Mouse (Mus musculus) hindbrain, embryonic 16.5 days (tissue): Measurements from ENCODE around the gene Hist1h1d. TPM values are rescaled to one million over a fixed set of nuclear protein-coding genes. Genes with fewer than 3 reads are reported as not detected.
"Not testable (repeated sequence)": the region's sequence is repeated elsewhere in the genome, so short reads cannot be mapped to it uniquely, and the experiment has no call there.

Source experiments
- ATAC-seq: fragments of 200-750 bp; cut with Nextera tagmentation; 2 replicates; pipeline ENCODE4 v1.8.0; 2017; ENCODE audit warnings: moderate TSS enrichment, moderate library complexity
- H3K27ac ChIP-seq: fragments of 300-500 bp; sonication (generic); 2 replicates; pipeline ENCODE4 v1.5.1; 2014; ENCODE audit warnings: low read depth, mild to moderate bottlenecking, control low read depth, low read length, moderate library complexity
- H3K27me3 ChIP-seq: fragments of 300-500 bp; sonication (generic); replicated peaks from 2 replicates; pipeline ENCODE4 v1.6.1; 2014; ENCODE audit warnings: low read length; ENCODE audit not compliant: control insufficient read depth, insufficient read depth
- H3K36me3 ChIP-seq: fragments of 300-500 bp; sonication (generic); 2 replicates; pipeline ENCODE4 v1.6.1; 2014; ENCODE audit warnings: mild to moderate bottlenecking, low read length, moderate library complexity, mixed read lengths; ENCODE audit not compliant: control insufficient read depth, insufficient read depth
- H3K4me1 ChIP-seq: fragments of 300-500 bp; sonication (generic); 2 replicates; pipeline ENCODE4 v1.6.1; 2014; ENCODE audit warnings: low read depth, low read length; ENCODE audit not compliant: control insufficient read depth, insufficient read depth
- H3K4me2 ChIP-seq: fragments of 300-500 bp; sonication (generic); 2 replicates; pipeline ENCODE4 v1.6.1; 2014; ENCODE audit warnings: mild to moderate bottlenecking, low read length, control low read depth, moderate library complexity
- H3K4me3 ChIP-seq: fragments of 300-500 bp; sonication (generic); 2 replicates; pipeline ENCODE4 v1.5.1; 2014; ENCODE audit warnings: mild to moderate bottlenecking, low read length, control low read depth, moderate library complexity
- H3K9ac ChIP-seq: fragments of 300-500 bp; sonication (generic); 2 replicates; pipeline ENCODE4 v1.6.1; 2014; ENCODE audit warnings: low read depth, mild to moderate bottlenecking, control low read depth, low read length, moderate library complexity
- H3K9me3 ChIP-seq: fragments of 300-500 bp; sonication (generic); 2 replicates; pipeline ENCODE4 v1.6.1; 2014; ENCODE audit warnings: mild to moderate bottlenecking, low read length, moderate library complexity; ENCODE audit not compliant: control insufficient read depth
- WGBS: fragments of 180-500 bp; shearing (Covaris S2); extraction: QIAGEN DNeasy Blood & Tissue Kit; methylation state at CpG from one replicate; pipeline ENCODE4 v1.1.7; 2014; 5-methylcytosine and 5-hydroxymethylcytosine counted together
- polyA plus RNA-seq: library from polyadenylated mRNA; unstranded; fragments of >200 nt; fragmentation: Nextera tagmentation; extraction: Ambion mirVana; gene quantifications from 2 replicates; pipeline ENCODE4 v1.2.1, GENCODE M21; 2015

Hist1h1d gene
- polyA plus RNA-seq, 1 experiment from 2014 or later: 0.10 TPM

DNA sequence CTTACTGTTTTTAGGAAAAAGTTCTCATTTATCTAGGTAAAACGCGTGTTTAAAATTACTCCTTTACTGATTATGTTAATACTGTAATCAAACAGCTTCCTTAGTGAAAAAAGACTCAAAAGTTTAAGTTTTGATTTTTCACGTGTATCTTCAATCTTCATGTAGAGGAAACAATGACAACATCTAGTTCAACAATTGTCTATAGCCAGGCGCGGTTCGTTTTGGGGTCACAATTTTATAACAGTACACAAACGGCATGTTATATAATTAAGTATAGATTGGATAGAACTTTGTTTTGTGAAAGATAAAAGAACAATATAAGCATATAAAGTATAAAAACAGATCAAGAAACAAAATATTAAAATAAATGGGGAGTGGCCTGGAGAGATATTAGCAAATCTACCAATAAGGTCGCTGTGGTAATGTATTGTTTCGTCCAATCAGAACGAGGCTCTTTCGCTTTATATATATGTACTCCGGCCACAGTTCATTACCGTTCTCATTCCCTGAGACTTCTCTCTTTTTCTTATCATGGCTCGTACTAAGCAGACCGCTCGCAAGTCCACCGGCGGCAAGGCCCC, 22.3 kb downstream of the Hist1h1d start, which contains the start of gene Hist1h3d:
Gene Hist1h3d (plus strand): TSS at position 493 of the 581 bp plus-strand sequence.
- under 1% methylated on average over 18 of the region's 18 CpGs for WGBS
- Histone ChIP-seq H3K9ac (peak within 1 kb of the TSS; percentile 59), H3K4me1 (peaks cover 21% of the 10 kb centered on the region), H3K9me3 (no peaks in the 10 kb centered on the region), H3K36me3 (no peaks in the 10 kb centered on the region), H3K27me3 (no peaks in the 10 kb centered on the region), H3K4me2 (peak within 1 kb of the TSS; percentile 71), H3K4me3 (peak within 1 kb of the TSS; percentile 42), H3K27ac (peak within 1 kb of the TSS; percentile 72)
- ATAC-seq: peak; percentile 68

DNA sequence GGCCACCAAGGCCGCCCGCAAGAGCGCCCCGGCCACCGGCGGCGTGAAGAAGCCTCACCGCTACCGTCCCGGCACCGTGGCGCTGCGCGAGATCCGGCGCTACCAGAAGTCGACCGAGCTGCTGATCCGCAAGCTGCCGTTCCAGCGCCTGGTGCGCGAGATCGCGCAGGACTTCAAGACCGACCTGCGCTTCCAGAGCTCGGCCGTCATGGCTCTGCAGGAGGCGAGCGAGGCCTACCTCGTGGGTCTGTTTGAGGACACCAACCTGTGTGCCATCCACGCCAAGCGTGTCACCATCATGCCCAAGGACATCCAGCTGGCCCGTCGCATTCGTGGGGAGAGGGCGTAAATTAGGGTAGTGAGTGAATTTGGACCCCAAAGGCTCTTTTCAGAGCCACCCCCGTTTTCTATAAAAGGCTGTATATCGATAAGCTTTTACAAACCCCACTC, 22.8 kb downstream of the Hist1h1d start:
- peaks cover 21% of the 10 kb centered on the region for H3K4me1 ChIP-seq
- 1% methylated on average over 8 of the region's 40 CpGs for WGBS
- not testable (repeated sequence) for H3K9me3 ChIP-seq, H3K27me3 ChIP-seq, ATAC-seq, H3K36me3 ChIP-seq
- H3K9ac ChIP-seq: peak overlapping the region; percentile 59
- peak overlapping the region; percentile 71 for H3K4me2 ChIP-seq
- H3K27ac ChIP-seq: peak overlapping the region; percentile 71
- H3K4me3 ChIP-seq: peak overlapping the region; percentile 42

DNA sequence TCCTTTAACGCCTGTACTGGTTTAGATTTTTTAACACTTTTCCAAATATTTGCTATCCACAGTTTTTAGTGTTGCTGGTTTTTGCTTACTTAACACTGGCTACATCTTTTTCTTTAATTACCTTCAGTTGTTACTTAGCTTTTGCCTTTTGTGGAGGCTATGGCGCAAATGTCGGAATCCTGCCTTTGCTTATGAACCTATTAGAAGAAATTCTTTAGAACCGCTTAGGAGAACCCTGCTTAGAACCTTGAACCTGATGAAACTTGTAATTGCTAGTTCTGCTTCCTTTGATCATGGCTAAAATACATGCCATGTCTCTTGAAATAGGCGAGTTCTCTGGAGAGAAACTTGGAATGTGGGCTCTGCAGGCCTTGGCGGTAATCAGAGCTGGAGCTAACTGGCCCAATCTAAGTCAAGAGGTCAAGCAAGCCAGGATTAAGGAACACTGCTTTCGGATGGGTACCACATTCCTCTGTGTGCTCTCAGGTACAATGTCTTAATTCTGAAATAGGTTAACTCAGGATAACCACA, 23.4 kb downstream of the Hist1h1d start:
- H3K4me3 ChIP-seq: peak overlapping the region; percentile 42
- H3K27me3 ChIP-seq: no peaks in the 10 kb centered on the region
- H3K4me2 ChIP-seq: peak overlapping the region; percentile 71
- 6% methylated on average over 7 of the region's 7 CpGs for WGBS
- no peaks in the 10 kb centered on the region for H3K36me3 ChIP-seq
- peak overlapping the region; percentile 59; the same call in 1 of the 2 replicates for H3K9ac ChIP-seq
- H3K27ac ChIP-seq: peak overlapping the region; percentile 71
- peaks cover 21% of the 10 kb centered on the region for H3K4me1 ChIP-seq
- ATAC-seq: no peak
- H3K9me3 ChIP-seq: no peaks in the 10 kb centered on the region

DNA sequence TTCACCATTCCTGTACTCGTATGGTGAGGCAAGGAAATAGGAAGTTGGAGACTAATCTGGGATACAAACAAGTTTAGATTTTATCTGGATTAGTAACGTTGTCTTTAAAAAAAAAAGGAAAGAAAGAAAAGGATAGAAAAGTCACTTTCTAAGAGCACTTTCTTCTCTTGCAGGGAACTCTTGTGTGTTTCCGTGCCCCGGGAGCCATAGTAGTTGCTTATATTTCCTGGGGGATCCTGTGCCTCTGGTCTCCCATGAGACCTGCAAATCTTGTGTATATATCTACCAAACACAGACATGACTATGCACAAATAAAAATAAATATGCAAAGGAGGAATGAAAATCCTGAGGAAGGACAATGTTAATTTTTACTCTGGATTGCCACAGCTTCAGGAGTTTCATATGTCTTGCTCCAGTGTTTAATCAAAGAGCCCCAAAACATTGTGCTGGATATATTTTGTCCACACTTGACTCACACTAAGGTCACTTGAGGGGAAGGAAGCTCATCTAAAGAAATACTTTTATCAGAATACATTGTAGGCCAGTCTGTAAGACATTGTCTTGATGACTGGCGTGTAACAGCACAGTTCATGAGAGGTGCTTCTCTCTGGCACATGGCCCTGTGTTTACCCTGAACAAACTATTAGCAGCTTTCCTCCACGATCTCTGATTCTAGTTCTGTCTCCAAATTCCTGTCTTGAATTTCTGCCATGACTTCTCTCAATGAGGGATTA, 24.0 kb downstream of the Hist1h1d start:
- no peak for ATAC-seq
- Histone ChIP-seq H3K4me3 (no peak overlapping the region), H3K9ac (no peak overlapping the region), H3K27me3 (no peaks in the 10 kb centered on the region), H3K9me3 (no peaks in the 10 kb centered on the region), H3K36me3 (no peaks in the 10 kb centered on the region), H3K4me1 (peaks cover 21% of the 10 kb centered on the region), H3K4me2 (peak overlapping the region; percentile 71), H3K27ac (peak overlapping the region; percentile 23; the same call in 1 of the 2 replicates)
- WGBS: 52% methylated on average over 6 of the region's 6 CpGs

DNA sequence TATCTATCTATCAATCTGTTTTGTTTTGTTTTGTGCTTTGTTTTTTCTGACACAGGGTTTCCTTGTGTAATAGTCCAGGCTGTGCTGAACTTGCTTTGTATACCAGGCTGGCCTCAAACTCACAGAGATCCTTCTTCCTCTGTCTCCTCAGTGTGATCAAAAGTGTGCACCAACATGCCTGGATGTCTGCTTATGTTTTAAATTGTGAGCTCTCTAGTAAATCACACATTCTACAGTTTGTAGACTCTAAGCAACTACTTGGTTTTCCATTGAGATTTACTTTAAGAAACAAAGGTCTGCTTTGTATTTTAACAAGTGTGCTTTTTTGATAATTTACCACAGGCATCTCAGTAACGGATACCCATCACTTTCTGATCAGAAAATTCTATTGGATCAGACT, 24.8 kb downstream of the Hist1h1d start:
- no peak for ATAC-seq
- Histone ChIP-seq H3K4me3 (no peak overlapping the region), H3K9me3 (no peaks in the 10 kb centered on the region), H3K36me3 (no peaks in the 10 kb centered on the region), H3K27me3 (no peaks in the 10 kb centered on the region), H3K27ac (no peak overlapping the region), H3K9ac (no peak overlapping the region), H3K4me2 (no peak overlapping the region), H3K4me1 (peaks cover 19% of the 10 kb centered on the region)
- WGBS: 100% methylated on average over 1 of the region's 1 CpGs

GRCm38 (mm10) chr13:23581408-23582218, 28.6 kb downstream of the Hist1h1d start, which contains the start of gene Hist1h4d:
TSS of gene Hist1h4d (plus strand) at chr13:23581598.
- Histone ChIP-seq H3K27me3 (no peaks in the 10 kb centered on the region), H3K27ac (peak within 1 kb of the TSS; percentile 75), H3K4me1 (peaks cover 17% of the 10 kb centered on the region), H3K9ac (peak within 1 kb of the TSS; percentile 62), H3K4me3 (peak within 1 kb of the TSS; percentile 52), H3K36me3 (no peaks in the 10 kb centered on the region), H3K4me2 (peak within 1 kb of the TSS; percentile 95), H3K9me3 (no peaks in the 10 kb centered on the region)
- WGBS: under 1% methylated on average over 43 of the region's 43 CpGs
- peak; percentile 94 for ATAC-seq

- H3K36me3 ChIP-seq: no peaks in the 10 kb centered on the region
- H3K4me3 ChIP-seq: peak overlapping the region; percentile 52
- peak overlapping the region; percentile 95 for H3K4me2 ChIP-seq
- peak overlapping the region; percentile 62; the same call in 1 of the 2 replicates for H3K9ac ChIP-seq
- H3K4me1 ChIP-seq: peaks cover 18% of the 10 kb centered on the region
- no peak for ATAC-seq
- H3K27ac ChIP-seq: peak overlapping the region; percentile 75; the same call in 1 of the 2 replicates
- WGBS: 11% methylated on average over 6 of the region's 6 CpGs
- H3K9me3 ChIP-seq: no peaks in the 10 kb centered on the region
- no peaks in the 10 kb centered on the region for H3K27me3 ChIP-seq
These were observed 29.4 kb downstream of the Hist1h1d start for GRCm38 (mm10) chr13:23582219-23583056.

DNA sequence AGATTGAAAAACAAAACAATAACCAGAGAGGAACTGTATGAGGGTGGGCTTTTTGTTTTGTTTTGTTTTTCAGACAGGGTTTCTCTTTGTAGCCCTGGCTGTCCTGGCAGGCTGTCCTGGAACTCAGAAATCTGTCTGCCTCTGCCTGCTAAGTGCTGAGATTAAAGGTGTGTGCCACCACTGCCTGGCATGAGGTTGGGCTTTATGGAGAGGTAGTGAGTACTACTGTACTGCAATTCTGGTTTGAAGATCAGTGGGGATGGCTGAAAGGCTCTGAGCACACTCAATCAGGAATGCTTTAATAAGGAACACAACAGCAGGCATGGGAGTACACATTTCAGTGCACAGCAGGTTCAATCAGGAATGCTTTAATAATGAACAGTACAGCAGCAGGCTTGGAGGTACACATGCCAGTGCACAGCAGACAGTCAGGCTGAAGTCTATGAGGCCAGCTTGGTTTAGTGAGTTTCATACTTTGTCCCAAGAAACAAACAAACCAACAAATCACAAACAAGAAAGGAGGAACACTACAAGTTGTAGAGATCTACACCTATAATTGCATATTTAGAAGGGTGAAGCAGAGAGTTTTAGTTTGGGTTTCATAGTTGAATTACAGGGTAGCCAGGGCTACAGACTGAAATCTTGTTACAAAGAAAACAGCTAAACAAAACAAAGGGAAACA, 30.5 kb downstream of the Hist1h1d start:
- Histone ChIP-seq H3K4me3 (no peak overlapping the region), H3K9me3 (no peaks in the 10 kb centered on the region), H3K36me3 (no peaks in the 10 kb centered on the region), H3K4me2 (no peak overlapping the region), H3K27me3 (no peaks in the 10 kb centered on the region), H3K9ac (no peak overlapping the region), H3K4me1 (peaks cover 18% of the 10 kb centered on the region), H3K27ac (no peak overlapping the region)
- no peak for ATAC-seq
